Mouse (Mus musculus) kidney, postnatal 10 days (tissue): Measurements from ENCODE around the gene Dvl3.
"Not testable (repeated sequence)": the region's sequence is repeated elsewhere in the genome, so short reads cannot be mapped to it uniquely, and the experiment has no call there.

Experiments used
- DNase-seq: peaks from one replicate; pipeline ENCODE4 v3.0.0; 2021; ENCODE audit warnings: mixed read lengths

Gene Dvl3

GRCm38 (mm10) chr16:20516726-20517201 lies at the start of gene Dvl3:
Dvl3 (plus strand) TSS chr16:20516982.
- DNase-seq: peak; percentile 97

DNA sequence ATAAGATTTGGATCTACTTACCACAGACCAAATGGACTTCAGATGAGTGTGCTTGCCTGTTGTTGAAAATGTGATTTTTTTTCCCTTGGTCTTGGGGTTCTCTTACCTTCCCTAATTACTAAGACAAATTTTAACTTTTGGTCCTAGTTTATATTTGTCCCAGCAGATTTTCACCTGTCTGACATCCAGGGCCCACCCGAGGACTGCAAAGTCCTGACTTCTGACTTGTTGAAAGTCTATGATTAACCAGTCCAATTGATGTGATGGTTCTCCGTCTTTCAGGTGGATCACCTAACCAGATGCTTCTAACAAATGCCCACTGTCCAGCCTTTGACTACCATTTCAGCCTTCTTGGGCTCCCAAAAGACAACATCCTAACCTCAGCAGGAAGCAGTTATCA lies 45.8 kb upstream of the Dvl3 start:
- no peak for DNase-seq

DNA sequence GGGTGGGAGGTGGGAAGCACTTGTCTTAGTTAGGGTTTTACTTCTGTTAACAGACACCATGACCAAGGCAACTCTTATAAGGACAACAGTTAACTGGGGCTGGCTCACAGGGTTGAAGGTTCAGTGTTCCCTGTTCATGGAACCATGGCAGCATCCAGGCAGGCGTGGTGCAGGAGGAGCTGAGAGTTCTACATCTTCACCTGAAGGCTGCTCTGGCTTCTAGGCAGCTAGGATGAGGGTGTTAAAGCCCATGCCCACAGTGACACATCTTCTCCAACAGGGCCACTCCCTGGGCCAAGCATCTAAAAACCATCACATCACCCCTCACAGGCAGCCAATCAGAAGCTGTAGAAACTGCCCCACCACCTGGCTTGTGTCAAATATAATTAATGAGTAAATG lies 45.1 kb upstream of the Dvl3 start:
- DNase-seq: no peak

GRCm38 (mm10) chr16:20473748-20474147 lies 43.0 kb upstream of the Dvl3 start:
- DNase-seq: no peak

GRCm38 (mm10) chr16:20474211-20474610 lies 42.6 kb upstream of the Dvl3 start:
- no peak for DNase-seq

DNA sequence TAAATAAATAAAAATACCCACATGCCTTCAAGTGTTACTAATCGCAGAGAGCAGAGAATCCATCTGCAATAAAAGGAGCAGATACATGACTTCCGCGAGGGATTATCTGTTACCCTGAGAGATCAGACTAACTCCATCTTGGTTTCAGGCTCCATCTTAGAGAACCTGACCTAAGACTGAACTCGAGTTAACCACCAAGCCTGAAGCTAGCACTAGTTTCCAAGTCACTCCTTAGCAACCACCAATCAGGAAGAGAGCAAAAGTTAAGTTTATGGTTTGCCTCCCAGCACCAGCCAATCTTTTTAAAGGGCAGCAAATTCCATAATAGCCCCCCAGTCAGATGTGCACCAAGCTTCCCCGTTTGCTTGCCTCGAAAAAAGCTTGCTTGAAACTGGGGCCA lies 42.0 kb upstream of the Dvl3 start:
- DNase-seq: no peak

DNA sequence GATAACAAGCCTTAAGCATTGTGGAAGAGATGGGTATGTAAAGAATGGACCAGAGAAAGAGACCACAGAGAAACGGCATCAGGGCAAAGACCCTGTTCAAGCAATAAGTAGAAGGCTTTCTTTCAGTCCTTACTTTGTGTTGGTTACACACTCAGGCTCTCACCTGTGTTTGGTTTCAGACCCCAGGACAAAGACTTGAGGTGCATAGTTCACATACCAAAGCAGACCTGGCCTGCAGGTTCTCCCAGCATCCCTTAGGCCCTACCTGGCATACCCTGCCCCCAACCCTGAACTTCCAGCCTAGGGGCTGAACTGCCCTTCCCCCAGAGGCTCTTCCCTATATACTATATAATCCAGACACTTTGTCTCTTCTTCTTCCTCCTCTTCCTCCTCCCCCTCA lies 41.4 kb upstream of the Dvl3 start:
- no peak for DNase-seq

DNA sequence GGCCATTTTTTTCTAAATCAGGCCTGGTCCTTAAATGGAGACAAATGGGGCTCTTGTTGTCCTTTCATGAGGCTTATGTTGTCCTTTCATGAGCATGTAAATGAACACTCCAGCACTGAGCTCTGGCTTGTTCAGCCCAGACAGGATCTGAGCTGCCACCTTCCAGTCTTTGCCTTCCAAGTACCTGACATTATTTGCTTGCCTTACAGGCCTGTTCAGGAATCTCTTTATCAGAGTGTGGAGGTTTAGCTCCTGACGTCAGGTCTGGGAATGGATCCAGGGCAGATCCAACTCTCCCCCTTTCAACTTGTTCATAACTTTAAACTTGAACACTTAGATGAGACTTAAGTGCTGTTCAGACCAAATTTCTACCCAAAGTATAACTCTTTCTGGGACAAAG lies 39.9 kb upstream of the Dvl3 start:
- DNase-seq: peak; percentile 55

GRCm38 (mm10) chr16:20477270-20477669 lies 39.5 kb upstream of the Dvl3 start:
- DNase-seq: no peak

- peak; percentile 63 for DNase-seq
Measured at GRCm38 (mm10) chr16:20478504-20478903, 38.3 kb upstream of the Dvl3 start.

GRCm38 (mm10) chr16:20479026-20479760 lies 37.6 kb upstream of the Dvl3 start:
- not testable (repeated sequence) for DNase-seq

DNA sequence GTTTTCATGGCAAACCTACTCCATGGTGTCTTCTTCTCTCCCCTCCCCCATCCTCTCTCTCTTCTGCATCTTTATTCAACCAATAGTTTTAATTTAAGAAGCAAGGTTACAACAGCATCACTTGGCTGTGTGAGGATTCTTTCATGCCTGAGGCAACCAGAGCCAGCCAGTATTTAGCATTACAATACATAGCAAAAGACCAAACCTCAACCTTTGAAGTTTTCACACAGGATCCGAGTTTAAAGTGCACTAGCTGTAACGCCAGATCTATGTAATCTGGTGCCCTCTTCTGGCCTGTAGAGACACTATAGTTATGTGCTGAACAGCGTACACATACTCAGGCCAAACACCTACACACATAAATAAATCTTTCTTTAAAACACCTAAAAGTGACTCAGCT lies 36.7 kb upstream of the Dvl3 start:
- DNase-seq: peak; percentile 39

DNA sequence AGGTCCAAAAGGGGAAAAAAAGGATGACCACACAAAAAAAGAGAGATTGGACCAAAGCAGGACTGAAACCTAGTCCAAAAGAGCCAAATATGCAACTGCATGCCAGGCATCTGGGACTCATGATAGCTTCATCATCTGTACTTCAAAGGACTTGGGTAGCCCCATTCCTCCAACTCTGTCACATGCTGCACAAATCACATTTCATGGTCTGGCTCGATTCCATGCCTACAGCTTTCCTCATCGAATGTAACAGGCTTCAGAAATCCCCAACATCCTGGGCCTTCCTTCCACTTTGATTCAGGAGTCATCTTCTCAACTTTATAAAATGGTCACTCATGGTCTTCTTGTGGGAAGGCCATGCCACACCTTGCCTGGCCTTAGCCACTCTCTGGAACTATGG lies 35.0 kb upstream of the Dvl3 start:
- DNase-seq: no peak

DNA sequence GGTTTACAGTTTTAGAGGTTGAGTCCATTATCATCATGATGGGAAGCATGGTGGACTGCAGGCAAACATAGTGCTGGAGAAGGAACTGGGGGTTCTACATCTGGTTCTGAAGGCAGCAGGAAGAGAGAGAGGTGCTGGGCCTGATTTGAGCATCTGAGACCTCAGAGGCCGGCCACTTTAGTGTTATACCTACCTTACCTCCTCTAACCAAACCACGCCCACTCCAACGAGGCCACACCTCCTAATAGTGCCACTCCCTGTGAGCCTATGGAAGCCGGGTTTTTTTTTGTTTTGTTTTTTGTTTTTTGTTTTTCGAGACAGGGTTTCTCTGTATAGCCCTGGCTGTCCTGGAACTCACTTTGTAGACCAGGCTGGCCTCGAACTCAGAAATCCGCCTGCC lies 33.1 kb upstream of the Dvl3 start:
- DNase-seq: not testable (repeated sequence)

- DNase-seq: no peak
Measured at GRCm38 (mm10) chr16:20485061-20485460, 31.7 kb upstream of the Dvl3 start.

GRCm38 (mm10) chr16:20486048-20486447 lies 30.7 kb upstream of the Dvl3 start:
- DNase-seq: peak; percentile 9

DNA sequence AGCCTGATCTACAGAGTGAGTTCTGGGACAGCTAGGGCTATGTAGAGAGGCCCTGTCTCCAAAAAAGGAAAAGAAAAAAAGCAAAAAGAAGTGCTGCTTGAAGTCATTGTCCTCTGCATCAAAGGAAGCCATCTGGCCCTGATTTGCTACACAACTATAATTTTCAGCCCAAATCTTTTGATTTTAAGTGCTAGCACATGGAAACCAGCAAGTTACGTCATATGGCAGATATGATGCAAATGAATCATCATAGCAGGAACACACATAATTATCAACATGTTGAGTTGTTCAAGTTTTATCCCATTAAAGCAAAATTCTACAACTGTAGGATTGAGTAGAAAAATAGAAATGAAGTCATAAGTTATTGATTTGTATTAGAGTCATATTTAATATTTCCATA lies 28.6 kb upstream of the Dvl3 start:
- no peak for DNase-seq

- not testable (repeated sequence) for DNase-seq
Measured at GRCm38 (mm10) chr16:20488751-20489150, 28.0 kb upstream of the Dvl3 start.

- no peak for DNase-seq
Measured at GRCm38 (mm10) chr16:20489233-20489632, 27.5 kb upstream of the Dvl3 start.

DNA sequence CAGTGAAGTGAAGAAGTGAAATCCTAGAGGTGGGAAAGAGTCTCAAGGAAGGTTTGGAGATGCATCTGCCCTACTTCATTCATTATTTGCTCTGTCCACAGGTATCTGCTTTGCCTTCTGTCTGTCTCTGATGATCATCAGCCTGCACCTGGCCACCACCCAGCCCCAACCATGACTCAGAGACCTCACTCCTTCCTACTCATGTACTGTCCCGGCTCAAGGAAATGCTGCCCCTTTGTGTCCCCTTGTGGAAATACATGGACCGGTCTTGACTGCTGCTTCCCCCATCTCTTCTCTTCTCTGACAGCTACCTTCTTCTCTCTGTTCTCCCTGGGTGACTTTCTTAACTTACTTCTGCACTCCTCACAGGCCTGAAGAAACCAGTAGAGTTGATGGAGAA lies 26.2 kb upstream of the Dvl3 start:
- DNase-seq: peak; percentile 38

GRCm38 (mm10) chr16:20491301-20491700 lies 25.5 kb upstream of the Dvl3 start:
- no peak for DNase-seq

GRCm38 (mm10) chr16:20493452-20493851 lies 23.3 kb upstream of the Dvl3 start:
- no peak for DNase-seq

GRCm38 (mm10) chr16:20496671-20497600 lies 19.8 kb upstream of the Dvl3 start:
- DNase-seq: peak; percentile 68
